Mouse (Mus musculus) kidney, embryonic 15.5 days (tissue): ENCODE measurements at regions not wholly inside any gene's neighbourhood (a gene's known extent, or its start where the extent isn't known, plus 50 kb on each side); places are given as distances from the start of the nearest gene placed in this dataset.

ENCODE experiments used
- ATAC-seq: fragments of 200-750 bp; cut with Nextera tagmentation; replicated peaks from 2 replicates; pipeline ENCODE4 v1.8.0; 2017; ENCODE audit warnings: moderate TSS enrichment; ENCODE audit not compliant: low FRiP score
- H3K27ac ChIP-seq: fragments of 300-500 bp; sonication (generic); 2 replicates; pipeline ENCODE4 v1.5.1; 2015; ENCODE audit warnings: mild to moderate bottlenecking, inconsistent platforms
- H3K27me3 ChIP-seq: fragments of 300-500 bp; sonication (generic); 2 replicates; pipeline ENCODE4 v1.6.1; 2015; ENCODE audit warnings: inconsistent platforms
- H3K36me3 ChIP-seq: fragments of 300-500 bp; sonication (generic); 2 replicates; pipeline ENCODE4 v1.6.1; 2015; ENCODE audit warnings: inconsistent platforms
- H3K4me1 ChIP-seq: fragments of 300-500 bp; sonication (generic); 2 replicates; pipeline ENCODE4 v1.6.1; 2015; ENCODE audit warnings: inconsistent platforms
- H3K4me2 ChIP-seq: fragments of 300-500 bp; sonication (generic); 2 replicates; pipeline ENCODE4 v1.6.1; 2015; ENCODE audit warnings: moderate library complexity, mild to moderate bottlenecking, inconsistent platforms
- H3K4me3 ChIP-seq: fragments of 300-500 bp; sonication (generic); replicated peaks from 2 replicates; pipeline ENCODE4 v1.5.1; 2015; ENCODE audit warnings: mild to moderate bottlenecking, inconsistent platforms
- H3K9ac ChIP-seq: fragments of 300-500 bp; sonication (generic); 2 replicates; pipeline ENCODE4 v1.6.1; 2015; ENCODE audit warnings: mild to moderate bottlenecking, inconsistent platforms
- H3K9me3 ChIP-seq: fragments of 300-500 bp; sonication (generic); replicated peaks from 2 replicates; pipeline ENCODE4 v1.6.1; 2016; ENCODE audit warnings: inconsistent platforms
- WGBS: fragments of 180-500 bp; shearing (Covaris S2); methylation state at CpG from one replicate; pipeline ENCODE4 v1.1.7; 2015; ENCODE audit warnings: mixed read lengths; 5-methylcytosine and 5-hydroxymethylcytosine counted together

DNA sequence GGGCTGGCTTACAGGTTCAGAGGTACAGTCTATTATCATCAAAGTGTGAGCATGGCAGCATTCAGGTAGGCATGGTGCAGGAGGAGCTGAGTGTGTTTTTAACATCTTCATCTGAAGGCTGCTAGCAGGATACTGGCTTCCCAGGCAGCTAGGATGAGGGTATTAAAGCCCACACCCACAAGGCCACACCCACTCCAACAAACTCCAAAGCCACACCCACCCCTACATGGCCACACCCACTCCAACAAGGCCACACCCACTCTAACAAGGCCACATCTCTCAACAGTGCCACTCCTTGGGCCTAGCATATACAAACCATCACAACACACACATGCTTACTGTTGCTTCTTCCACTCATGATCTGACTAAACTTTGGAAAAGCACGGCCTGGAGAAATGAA is 172.5 kb downstream of the Msrb3 start:
- no peaks in the 10 kb centered on the region for H3K36me3 ChIP-seq
- peaks cover 18% of the 10 kb centered on the region for H3K4me1 ChIP-seq
- no peaks in the 10 kb centered on the region for H3K9me3 ChIP-seq
- H3K27me3 ChIP-seq = peaks cover 18% of the 10 kb centered on the region
- no peak overlapping the region for H3K9ac ChIP-seq
- no peak overlapping the region for H3K4me3 ChIP-seq
- ATAC-seq = no peak
- WGBS = 100% methylated on average over 1 of the region's 1 CpGs
- no peak overlapping the region for H3K4me2 ChIP-seq
- no peak overlapping the region for H3K27ac ChIP-seq

DNA sequence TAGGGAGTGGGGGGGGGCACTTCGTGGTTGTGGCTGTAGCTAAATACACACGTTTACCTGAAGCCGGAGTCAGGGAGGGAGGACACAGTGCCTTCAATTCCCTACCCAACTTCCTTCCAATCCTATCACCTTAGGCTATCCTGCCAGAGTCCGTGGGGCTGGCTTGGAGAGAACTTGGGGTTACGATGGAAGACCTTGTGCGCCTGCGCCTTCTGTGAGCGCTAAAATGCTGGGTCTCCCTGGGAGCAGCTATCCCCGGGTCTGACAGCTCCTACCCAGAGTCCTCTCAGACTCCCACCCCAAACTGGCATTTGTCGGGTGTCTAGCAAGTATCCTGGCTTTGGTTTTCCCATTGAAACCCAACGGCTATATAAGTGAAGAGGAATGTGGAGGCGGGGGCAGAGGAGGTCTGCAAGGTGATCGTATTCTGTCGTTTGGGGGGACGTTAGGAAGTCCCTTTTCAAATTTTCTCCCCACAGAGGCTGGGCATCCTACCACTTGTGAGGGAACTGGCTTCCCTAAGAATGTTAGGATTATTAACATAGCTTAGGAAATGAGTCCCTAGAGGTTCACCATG is 176.9 kb downstream of the Msrb3 start:
- Histone ChIP-seq H3K9me3 (no peaks in the 10 kb centered on the region), H3K9ac (no peak overlapping the region; the same call in 1 of the 2 replicates), H3K36me3 (no peaks in the 10 kb centered on the region), H3K4me1 (peaks cover 41% of the 10 kb centered on the region), H3K27me3 (peaks cover 18% of the 10 kb centered on the region), H3K4me3 (peak overlapping the region; percentile 20), H3K27ac (no peak overlapping the region), H3K4me2 (peak overlapping the region; percentile 53)
- no peak for ATAC-seq
- 8% methylated on average over 15 of the region's 15 CpGs for WGBS

DNA sequence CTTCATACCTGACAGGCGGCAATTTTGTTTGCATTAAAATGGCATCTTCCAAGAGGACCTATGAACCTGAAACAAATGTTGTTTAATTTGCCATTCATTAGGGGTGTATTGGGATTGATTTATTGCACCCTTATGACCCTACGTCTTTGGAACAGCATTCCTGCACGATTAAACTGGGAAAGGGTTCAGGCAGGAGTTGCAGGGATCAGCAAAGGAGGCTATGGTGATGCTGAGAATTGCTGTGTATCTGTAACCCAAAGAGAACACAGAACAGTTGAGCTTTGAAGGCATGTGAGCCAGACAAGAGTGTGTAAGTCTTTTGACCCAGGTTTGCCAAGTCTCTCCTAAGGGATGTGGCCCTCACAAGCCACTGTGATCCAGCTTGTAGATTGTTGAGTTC is 177.9 kb downstream of the Msrb3 start:
- Histone ChIP-seq H3K4me1 (peaks cover 49% of the 10 kb centered on the region), H3K4me2 (0 out of 2 replicates have a peak overlapping the region, but pooled peaks have one; percentile 12), H3K4me3 (no peak overlapping the region), H3K27me3 (peaks cover 18% of the 10 kb centered on the region), H3K36me3 (no peaks in the 10 kb centered on the region), H3K9me3 (no peaks in the 10 kb centered on the region), H3K9ac (no peak overlapping the region), H3K27ac (peak overlapping the region; percentile 72; the same call in 1 of the 2 replicates)
- WGBS = 19% methylated on average over 3 of the region's 3 CpGs
- no peak for ATAC-seq

DNA sequence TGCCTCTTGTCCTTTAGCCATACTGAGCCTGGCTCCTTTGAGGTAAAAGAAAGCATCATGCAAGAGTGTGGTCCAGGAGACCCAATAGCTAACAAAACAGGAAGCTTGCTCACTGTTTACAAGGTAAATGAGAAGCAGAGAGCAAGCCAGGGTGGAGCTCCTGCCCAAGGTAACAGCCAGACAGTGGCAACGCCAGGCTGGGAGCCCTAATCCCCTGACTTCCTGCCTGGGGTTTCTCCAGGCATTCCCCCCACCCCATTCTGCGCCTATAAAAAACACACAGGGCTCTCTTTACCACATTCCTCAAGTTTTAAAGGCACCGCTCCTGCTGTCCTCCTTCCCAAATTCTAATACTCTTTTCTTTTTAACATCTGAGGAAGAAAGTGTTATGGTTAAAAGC is 178.8 kb downstream of the Msrb3 start:
- H3K27me3 ChIP-seq = peaks cover 18% of the 10 kb centered on the region
- no peak overlapping the region for H3K4me2 ChIP-seq
- ATAC-seq = no peak
- H3K9me3 ChIP-seq = no peaks in the 10 kb centered on the region
- no peak overlapping the region for H3K9ac ChIP-seq
- H3K4me3 ChIP-seq = no peak overlapping the region
- no peaks in the 10 kb centered on the region for H3K36me3 ChIP-seq
- peaks cover 49% of the 10 kb centered on the region for H3K4me1 ChIP-seq
- 19% methylated on average over 3 of the region's 3 CpGs for WGBS
- H3K27ac ChIP-seq = peak overlapping the region; percentile 72

DNA sequence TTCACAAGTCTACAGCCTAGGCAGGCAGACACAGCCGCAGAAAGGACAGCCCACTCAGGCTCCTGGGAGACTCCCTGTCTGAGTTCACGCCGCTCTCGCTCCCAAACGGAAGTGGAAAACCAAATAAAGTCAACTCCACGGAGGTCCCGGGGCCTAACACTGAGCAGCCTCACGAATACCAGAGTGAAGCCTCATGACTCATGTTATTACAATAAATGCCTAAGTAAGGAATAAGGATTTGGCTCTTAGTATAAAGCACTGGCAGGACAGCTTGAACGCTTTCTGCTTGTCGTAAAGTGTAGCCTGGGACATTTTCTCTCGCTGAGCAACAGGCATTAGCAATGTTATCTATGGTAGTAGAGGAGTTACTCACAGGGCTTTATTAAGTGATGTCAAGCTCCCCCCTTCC is 181.7 kb downstream of the Msrb3 start:
- Histone ChIP-seq H3K9ac (no peak overlapping the region), H3K4me1 (peaks cover 38% of the 10 kb centered on the region), H3K36me3 (no peaks in the 10 kb centered on the region), H3K27me3 (peaks cover 5% of the 10 kb centered on the region; the same call in 1 of the 2 replicates), H3K27ac (peak overlapping the region; percentile 90), H3K9me3 (no peaks in the 10 kb centered on the region), H3K4me2 (peak overlapping the region; percentile 31), H3K4me3 (no peak overlapping the region)
- WGBS = 31% methylated on average over 11 of the region's 11 CpGs
- peak; percentile 86 for ATAC-seq

DNA sequence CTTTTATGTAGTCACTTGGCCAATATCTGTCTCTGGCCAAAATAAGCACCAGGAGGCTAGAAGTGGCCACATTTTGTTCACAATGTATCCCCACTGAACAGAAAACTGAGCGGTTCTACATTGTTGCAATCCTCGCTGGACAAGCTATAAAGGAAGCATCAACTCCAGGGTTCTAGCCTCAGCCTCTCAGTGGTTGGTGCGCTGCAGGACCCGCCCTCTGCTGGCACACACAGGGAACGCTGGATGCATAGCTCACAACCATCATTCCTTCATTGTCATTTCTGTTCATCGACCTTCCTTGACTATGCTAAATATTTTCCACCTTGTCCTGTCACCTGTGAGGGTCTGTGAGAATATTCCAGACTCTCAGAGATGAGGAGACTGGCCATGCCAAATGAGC is 182.5 kb downstream of the Msrb3 start:
- no peak overlapping the region for H3K4me2 ChIP-seq
- H3K4me3 ChIP-seq = no peak overlapping the region
- H3K9me3 ChIP-seq = no peaks in the 10 kb centered on the region
- peak overlapping the region; percentile 90 for H3K27ac ChIP-seq
- no peaks in the 10 kb centered on the region for H3K27me3 ChIP-seq
- no peaks in the 10 kb centered on the region for H3K36me3 ChIP-seq
- H3K9ac ChIP-seq = no peak overlapping the region
- H3K4me1 ChIP-seq = peaks cover 30% of the 10 kb centered on the region
- WGBS = 78% methylated on average over 6 of the region's 6 CpGs
- no peak for ATAC-seq

DNA sequence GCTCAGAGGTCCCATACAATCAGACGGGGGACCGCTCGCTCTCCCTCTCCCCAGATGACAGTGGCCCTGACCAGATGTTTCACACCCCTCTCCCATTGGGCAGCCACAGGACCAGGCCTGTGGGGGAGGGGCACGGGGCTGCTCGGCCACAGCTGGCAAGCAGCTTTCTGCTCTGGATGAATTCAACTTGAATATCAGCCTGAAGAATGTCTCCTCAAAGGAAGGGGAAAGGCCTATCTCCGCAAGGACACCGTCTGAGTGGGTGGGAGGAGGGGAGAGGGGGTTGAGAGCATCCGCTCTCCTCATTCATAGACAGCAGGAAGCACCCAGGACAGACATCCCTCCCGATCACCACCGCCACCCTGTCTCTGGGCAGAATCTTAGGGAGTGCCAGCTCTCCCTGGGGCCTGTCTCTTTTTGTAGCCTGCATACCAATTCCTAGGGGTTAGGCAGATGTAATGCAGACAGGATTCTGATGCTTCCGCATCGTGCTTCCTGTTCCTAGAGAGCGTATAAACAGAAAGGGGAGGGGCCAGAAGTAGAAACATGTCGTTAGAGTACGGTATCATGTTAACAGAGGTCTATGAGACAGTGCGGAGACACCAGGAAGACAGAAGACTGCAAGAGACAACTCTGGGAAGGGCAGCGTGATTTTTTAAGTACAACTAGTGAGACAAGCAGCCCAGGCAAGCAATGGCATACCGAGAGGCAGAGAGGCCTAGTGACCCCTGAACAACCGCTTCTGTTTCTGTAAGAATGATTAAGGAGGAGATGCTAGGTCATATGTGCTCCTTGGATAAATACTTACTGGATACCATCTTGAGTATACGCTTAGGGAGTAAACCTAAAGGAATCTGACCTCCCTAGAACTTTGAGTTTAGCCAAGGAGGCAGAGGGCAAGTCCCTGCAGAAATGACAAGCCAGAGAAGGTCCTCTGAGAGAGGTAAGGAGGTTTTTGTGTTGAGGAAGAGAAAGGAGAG is 190.8 kb downstream of the Msrb3 start:
- no peaks in the 10 kb centered on the region for H3K36me3 ChIP-seq
- peak overlapping the region; percentile 79 for H3K27ac ChIP-seq
- no peaks in the 10 kb centered on the region for H3K9me3 ChIP-seq
- WGBS = 16% methylated on average over 20 of the region's 20 CpGs
- no peaks in the 10 kb centered on the region for H3K27me3 ChIP-seq
- ATAC-seq = peak; percentile 63; the same call in 1 of the 2 replicates
- no peak overlapping the region for H3K9ac ChIP-seq
- H3K4me2 ChIP-seq = peak overlapping the region; percentile 42
- no peak overlapping the region for H3K4me3 ChIP-seq
- peaks cover 35% of the 10 kb centered on the region for H3K4me1 ChIP-seq

DNA sequence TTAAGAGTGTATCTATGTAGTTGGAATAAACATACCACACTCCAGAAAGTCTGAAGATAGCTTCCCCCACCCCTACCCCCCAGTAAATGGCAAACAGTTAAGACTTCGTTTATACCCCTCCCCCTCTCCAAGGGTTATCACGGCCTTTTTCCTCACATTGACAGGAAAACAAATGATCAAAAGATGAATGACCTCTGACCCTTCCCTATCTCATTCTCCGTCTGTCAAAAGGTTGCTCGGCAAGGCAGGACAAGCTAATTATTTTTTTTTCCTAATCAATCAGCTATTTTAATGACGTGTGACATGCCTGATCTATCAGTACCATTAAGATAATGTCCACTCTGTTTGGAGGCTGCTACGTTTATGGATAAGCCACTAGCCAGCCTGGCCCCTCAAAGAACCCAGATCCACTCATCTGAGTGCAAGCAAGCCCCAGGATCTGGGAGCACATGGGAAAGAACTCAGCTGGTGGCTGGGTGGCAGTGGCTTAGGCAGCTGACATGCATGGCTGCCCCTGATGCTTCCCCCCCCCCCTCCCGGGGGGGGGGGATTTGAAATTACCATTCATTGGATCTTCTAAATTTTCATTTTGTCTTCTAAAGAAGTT is 192.1 kb downstream of the Msrb3 start:
- Histone ChIP-seq H3K4me1 (peaks cover 37% of the 10 kb centered on the region), H3K9me3 (no peaks in the 10 kb centered on the region), H3K36me3 (no peaks in the 10 kb centered on the region), H3K27me3 (no peaks in the 10 kb centered on the region), H3K27ac (peak overlapping the region; percentile 79; the same call in 1 of the 2 replicates), H3K9ac (no peak overlapping the region), H3K4me2 (no peak overlapping the region), H3K4me3 (no peak overlapping the region)
- no peak; the same call in 1 of the 2 replicates for ATAC-seq
- WGBS = 17% methylated on average over 7 of the region's 7 CpGs

DNA sequence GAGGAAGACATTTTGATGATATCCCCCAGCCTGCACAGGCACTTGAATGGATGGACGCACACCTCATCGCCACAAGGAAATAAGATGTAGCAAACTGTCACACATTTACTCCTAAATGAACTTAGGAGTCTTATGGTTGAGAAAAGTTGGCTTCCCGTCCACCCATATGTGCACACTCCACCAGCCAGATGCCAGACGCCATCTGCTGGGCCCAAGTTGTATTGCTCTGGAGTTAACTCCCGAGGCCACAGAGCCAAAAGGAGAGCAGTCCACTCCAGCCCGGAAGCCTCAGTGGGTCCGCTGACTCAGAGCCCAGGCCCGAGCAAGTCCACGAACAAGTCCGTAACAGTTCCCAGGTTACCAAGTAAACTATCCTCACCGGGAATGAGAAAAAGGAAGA is 197.1 kb downstream of the Msrb3 start:
- no peaks in the 10 kb centered on the region for H3K27me3 ChIP-seq
- H3K4me1 ChIP-seq = peaks cover 20% of the 10 kb centered on the region
- H3K9me3 ChIP-seq = no peaks in the 10 kb centered on the region
- H3K27ac ChIP-seq = no peak overlapping the region
- H3K4me2 ChIP-seq = peak overlapping the region; percentile 34; the same call in 1 of the 2 replicates
- ATAC-seq = peak; percentile 79
- 14% methylated on average over 11 of the region's 11 CpGs for WGBS
- no peak overlapping the region for H3K4me3 ChIP-seq
- H3K9ac ChIP-seq = no peak overlapping the region
- H3K36me3 ChIP-seq = no peaks in the 10 kb centered on the region

DNA sequence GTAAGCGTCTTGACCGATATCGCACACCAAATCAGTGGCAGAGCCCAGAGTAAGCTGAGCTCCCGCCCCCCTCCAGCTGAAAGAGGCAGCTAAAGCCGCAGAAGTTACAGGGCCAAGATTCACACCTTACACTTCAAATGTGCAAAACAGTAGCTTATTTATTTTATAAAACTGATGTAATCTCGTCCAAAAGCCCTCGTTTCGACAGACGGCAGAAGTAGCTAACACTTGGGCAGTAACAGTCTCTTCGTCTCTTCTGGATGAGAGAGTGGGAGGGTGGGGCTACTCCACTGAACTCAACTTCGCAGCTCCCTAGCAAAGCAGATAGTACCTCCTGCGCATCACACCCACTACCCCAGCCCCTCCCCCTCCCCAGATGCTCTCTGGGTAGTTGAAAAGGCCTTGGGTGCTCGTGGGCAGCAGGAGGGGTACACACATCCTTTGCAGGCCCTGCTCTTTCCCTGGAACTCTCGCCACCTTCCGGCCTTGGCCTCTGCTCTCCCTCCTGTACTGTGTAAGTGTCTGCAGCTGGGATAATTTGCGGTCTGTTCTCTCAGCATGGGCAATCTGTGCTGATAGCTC is 201.5 kb downstream of the Msrb3 start:
- no peak for ATAC-seq
- H3K9ac ChIP-seq = no peak overlapping the region

DNA sequence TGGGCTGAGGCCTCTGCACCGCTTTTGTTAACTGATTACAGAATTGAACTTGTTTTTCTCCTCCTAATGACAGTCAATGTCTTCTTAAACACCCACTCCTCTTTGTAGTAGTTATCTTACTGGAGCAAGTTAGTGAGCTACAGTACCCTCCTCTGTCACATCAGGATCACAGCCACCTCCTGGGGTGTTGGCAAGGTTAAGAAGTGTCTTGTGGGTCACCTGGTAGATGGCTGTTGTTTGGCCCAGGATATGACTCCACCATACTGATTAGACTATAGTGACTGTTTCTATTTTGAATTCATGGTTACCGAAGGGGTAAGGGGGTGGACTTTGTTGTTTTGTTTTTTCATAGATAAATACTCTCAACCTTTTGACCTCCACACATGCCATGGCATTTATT is 202.4 kb downstream of the Msrb3 start:
- Histone ChIP-seq H3K9me3 (no peaks in the 10 kb centered on the region), H3K4me2 (no peak overlapping the region), H3K9ac (no peak overlapping the region), H3K4me3 (no peak overlapping the region), H3K27ac (no peak overlapping the region), H3K36me3 (no peaks in the 10 kb centered on the region), H3K27me3 (no peaks in the 10 kb centered on the region; the same call in 1 of the 2 replicates), H3K4me1 (peaks cover 41% of the 10 kb centered on the region)
- no peak for ATAC-seq
- WGBS = 63% methylated on average over 2 of the region's 2 CpGs

More for the DNA sequence above, 201.5 kb downstream of the Msrb3 start:
- peaks cover 35% of the 10 kb centered on the region for H3K4me1 ChIP-seq
- H3K27ac ChIP-seq = no peak overlapping the region
- H3K36me3 ChIP-seq = no peaks in the 10 kb centered on the region
- H3K9me3 ChIP-seq = no peaks in the 10 kb centered on the region
- no peaks in the 10 kb centered on the region; the same call in 1 of the 2 replicates for H3K27me3 ChIP-seq
- no peak overlapping the region for H3K4me3 ChIP-seq
- 15% methylated on average over 16 of the region's 16 CpGs for WGBS
- peak overlapping the region; percentile 37 for H3K4me2 ChIP-seq
